Mouse (Mus musculus): ENCODE measurements around the gene Gpr82.

Gene Gpr82

GRCm38 (mm10) chrX:13691865-13692264, 30.7 kb downstream of the Gpr82 start:
- DNase-seq (ENCODE audit: low spot score): peak; percentile 47

GRCm38 (mm10) chrX:13700681-13701080, 39.5 kb downstream of the Gpr82 start:
- no peak for DNase-seq (ENCODE audit: low spot score)

DNA sequence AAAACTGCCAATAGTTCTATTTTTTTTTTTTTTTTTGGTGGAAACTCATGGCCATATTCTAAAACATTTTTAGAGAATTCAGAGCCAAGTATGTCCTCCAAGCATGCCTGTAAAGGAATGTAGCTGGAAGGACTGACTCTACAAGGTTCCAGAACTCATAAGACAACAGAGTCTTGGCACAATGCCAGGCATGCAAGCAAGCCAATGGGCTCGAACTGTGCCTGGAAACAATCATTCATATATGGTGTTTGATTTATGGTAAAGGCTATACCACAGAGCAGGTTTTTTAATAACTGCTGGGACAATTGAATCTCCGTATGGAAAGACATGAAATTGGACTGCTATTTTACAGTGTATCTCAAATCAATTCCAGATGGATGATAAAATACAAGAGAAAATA, 43.9 kb downstream of the Gpr82 start:
- peak; percentile 49 for DNase-seq (ENCODE audit: low spot score)

DNA sequence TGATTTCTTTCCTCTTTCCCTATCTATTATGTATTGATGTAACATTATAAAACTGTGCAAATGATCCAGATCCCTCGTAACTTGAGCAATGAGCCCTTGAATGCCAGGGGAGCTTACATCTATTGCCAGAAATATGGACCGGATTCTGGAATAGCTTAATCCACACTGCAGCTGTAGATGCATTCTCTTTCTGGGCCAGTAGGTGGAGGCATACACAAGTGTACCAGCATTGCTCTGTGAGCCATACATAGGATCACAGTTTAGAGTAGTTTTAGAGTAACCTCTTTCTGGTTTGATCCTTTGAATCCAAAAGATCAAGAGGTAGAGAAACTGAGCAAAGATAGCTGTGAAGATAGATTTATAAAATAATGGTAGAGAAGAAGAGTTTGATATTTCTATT, 49.0 kb downstream of the Gpr82 start:
- DNase-seq (ENCODE audit: low spot score): peak; percentile 77

Data from adipocyte (in vitro differentiated cells).